Mouse (Mus musculus) forebrain, embryonic 11.5 days (tissue): ENCODE data around the gene Ciapin1. TPM values are rescaled to one million over a fixed set of nuclear protein-coding genes. Genes with fewer than 3 reads are reported as not detected.

ENCODE experiments used
- ATAC-seq: fragments of 200-750 bp; cut with Nextera tagmentation; replicated peaks from 2 replicates; pipeline ENCODE4 v1.8.0; 2017; ENCODE audit warnings: moderate TSS enrichment; ENCODE audit not compliant: low FRiP score
- DNase-seq: peaks from one replicate; pipeline ENCODE4 v3.0.0-alpha.2; 2017; ENCODE audit warnings: low spot score
- H3K27ac ChIP-seq: fragments of 300-500 bp; sonication (generic); 2 replicates; pipeline ENCODE4 v1.5.1; 2014; ENCODE audit warnings: low read depth, low read length
- H3K27me3 ChIP-seq: fragments of 300-500 bp; sonication (generic); 2 replicates; pipeline ENCODE4 v1.6.1; 2014; ENCODE audit warnings: mild to moderate bottlenecking, low read length, mixed read lengths; ENCODE audit not compliant: control insufficient read depth, insufficient read depth
- H3K36me3 ChIP-seq: fragments of 300-500 bp; sonication (generic); 2 replicates; pipeline ENCODE4 v1.6.1; 2014; ENCODE audit warnings: mild to moderate bottlenecking, low read length, moderate library complexity, mixed read lengths; ENCODE audit not compliant: control insufficient read depth, insufficient read depth
- H3K4me1 ChIP-seq: fragments of 300-500 bp; sonication (generic); replicated peaks from 2 replicates; pipeline ENCODE4 v1.6.1; 2014; ENCODE audit warnings: low read length, mixed read lengths; ENCODE audit not compliant: control insufficient read depth, insufficient read depth
- H3K4me2 ChIP-seq: fragments of 300-500 bp; sonication (generic); 2 replicates; pipeline ENCODE4 v1.6.1; 2014; ENCODE audit warnings: low read depth, mild to moderate bottlenecking, low read length, moderate library complexity, mixed read lengths; ENCODE audit not compliant: severe bottlenecking
- H3K4me3 ChIP-seq: fragments of 300-500 bp; sonication (generic); 2 replicates; pipeline ENCODE4 v1.5.1; 2014; ENCODE audit warnings: low read depth, low read length
- H3K9ac ChIP-seq: fragments of 300-500 bp; sonication (generic); 2 replicates; pipeline ENCODE4 v1.6.1; 2014; ENCODE audit warnings: low read length
- H3K9me3 ChIP-seq: fragments of 300-500 bp; sonication (generic); 2 replicates; pipeline ENCODE4 v1.6.1; 2016; ENCODE audit warnings: low read length, mixed read lengths; ENCODE audit not compliant: control insufficient read depth
- WGBS: fragments of 180-500 bp; shearing (Covaris S2); extraction: QIAGEN DNeasy Blood & Tissue Kit; methylation state at CpG from one replicate; pipeline ENCODE4 v1.1.7; 2014; 5-methylcytosine and 5-hydroxymethylcytosine counted together
- polyA plus RNA-seq: library from polyadenylated mRNA; unstranded; fragments of >200 nt; fragmentation: Nextera tagmentation; extraction: Ambion mirVana; gene quantifications from 2 replicates; pipeline ENCODE4 v1.2.1, GENCODE M21; 2014

Gene Ciapin1
- 144 and 152 TPM in 2 replicates for polyA plus RNA-seq

GRCm38 (mm10) chr8:94837662-94838574, at the start of gene Ciapin1, which contains the start of gene Coq9:
Gene Ciapin1, minus strand, starts transcription at chr8:94838358.
Gene Coq9, plus strand, starts transcription at chr8:94838321.
- Histone ChIP-seq H3K27me3 (no peaks in the 10 kb centered on the region), H3K9ac (peak within 1 kb of the TSS; percentile 90), H3K9me3 (no peaks in the 10 kb centered on the region), H3K27ac (peak within 1 kb of the TSS; percentile 71; the same call in 1 of the 2 replicates), H3K4me3 (peak within 1 kb of the TSS; percentile 94), H3K36me3 (no peaks in the 10 kb centered on the region), H3K4me1 (peaks cover 4% of the 10 kb centered on the region; the same call in 1 of the 2 replicates), H3K4me2 (peak within 1 kb of the TSS; percentile 61)
- DNase-seq (peak; percentile 98), ATAC-seq (peak; percentile 98)
- WGBS: under 1% methylated on average over 82 of the region's 82 CpGs

DNA sequence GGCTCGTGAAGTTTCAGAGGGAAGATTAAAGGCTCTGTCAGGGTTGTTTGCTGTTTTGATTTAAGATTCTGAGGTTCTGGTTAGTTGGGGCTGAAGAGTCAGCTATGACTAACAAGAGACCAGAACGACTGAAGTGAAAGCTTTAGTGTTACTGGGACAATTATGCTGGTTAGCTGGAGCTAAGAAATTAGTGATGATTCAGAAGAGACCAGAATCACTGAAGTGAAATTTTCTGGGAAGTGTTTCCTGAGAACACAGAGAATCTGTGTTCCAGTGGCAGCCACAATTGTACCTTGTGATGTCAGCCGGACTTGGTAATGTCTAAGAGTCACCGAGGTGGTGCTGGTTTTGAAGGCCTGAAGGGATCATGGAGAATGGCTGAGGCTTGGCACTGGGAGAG, 42.6 kb upstream of the Ciapin1 start:
- Histone ChIP-seq H3K27me3 (no peaks in the 10 kb centered on the region; the same call in 1 of the 2 replicates), H3K9ac (no peak overlapping the region), H3K4me3 (no peak overlapping the region), H3K9me3 (no peaks in the 10 kb centered on the region), H3K27ac (no peak overlapping the region), H3K4me1 (no peaks in the 10 kb centered on the region; the same call in 1 of the 2 replicates), H3K36me3 (no peaks in the 10 kb centered on the region), H3K4me2 (no peak overlapping the region)
- ATAC-seq: no peak
- 73% methylated on average over 4 of the region's 4 CpGs for WGBS
- no peak for DNase-seq

- H3K4me2 ChIP-seq: no peak overlapping the region
- H3K4me3 ChIP-seq: no peak overlapping the region
- H3K9me3 ChIP-seq: no peaks in the 10 kb centered on the region
- no peaks in the 10 kb centered on the region for H3K36me3 ChIP-seq
- no peak overlapping the region for H3K27ac ChIP-seq
- DNase-seq: no peak
- H3K4me1 ChIP-seq: peaks cover 9% of the 10 kb centered on the region; the same call in 1 of the 2 replicates
- WGBS: 53% methylated on average over 3 of the region's 3 CpGs
- H3K9ac ChIP-seq: no peak overlapping the region
- peaks cover 15% of the 10 kb centered on the region for H3K27me3 ChIP-seq
- no peak for ATAC-seq
Measured at GRCm38 (mm10) chr8:94876820-94877219, 38.7 kb upstream of the Ciapin1 start.

DNA sequence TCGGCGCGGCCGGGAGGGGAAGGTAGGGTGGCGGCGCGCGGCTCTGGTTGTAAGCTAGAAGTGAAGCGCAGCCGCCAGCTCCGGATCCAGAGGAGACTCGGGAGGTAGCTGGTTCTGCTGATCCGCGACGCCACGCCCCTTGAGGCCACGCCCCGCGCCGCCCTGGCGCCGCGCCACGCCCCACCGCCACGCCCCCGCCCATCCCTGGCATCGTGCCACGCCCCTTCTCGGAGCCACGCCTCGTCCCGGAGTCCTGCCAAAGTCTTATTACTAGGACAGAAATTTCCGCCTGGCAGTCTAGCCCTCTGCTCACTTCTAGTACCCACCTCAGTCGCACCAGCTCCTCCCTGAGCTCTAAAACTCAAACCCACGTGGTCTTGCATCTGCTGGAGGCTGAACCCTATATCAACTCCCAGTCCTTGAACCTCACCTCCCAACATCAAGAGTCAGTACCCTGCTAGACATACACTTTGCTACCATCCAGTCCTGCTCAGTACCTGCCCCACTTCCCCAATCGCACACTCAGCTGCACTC, 38.1 kb upstream of the Ciapin1 start, which contains the start of gene Dok4:
Gene Dok4 (minus strand): TSS at position 134 of the 534 bp plus-strand sequence.
- peak within 1 kb of the TSS; percentile 57 for H3K4me3 ChIP-seq
- 1% methylated on average over 34 of the region's 37 CpGs for WGBS
- DNase-seq (peak; percentile 96), ATAC-seq (peak; percentile 66)
- no peaks in the 10 kb centered on the region for H3K9me3 ChIP-seq
- H3K4me2 ChIP-seq: peak within 1 kb of the TSS; percentile 98
- no peaks in the 10 kb centered on the region for H3K36me3 ChIP-seq
- H3K27me3 ChIP-seq: peaks cover 15% of the 10 kb centered on the region
- no peak within 1 kb of the TSS for H3K27ac ChIP-seq
- peaks cover 11% of the 10 kb centered on the region; the same call in 1 of the 2 replicates for H3K4me1 ChIP-seq
- H3K9ac ChIP-seq: peak within 1 kb of the TSS; percentile 51

DNA sequence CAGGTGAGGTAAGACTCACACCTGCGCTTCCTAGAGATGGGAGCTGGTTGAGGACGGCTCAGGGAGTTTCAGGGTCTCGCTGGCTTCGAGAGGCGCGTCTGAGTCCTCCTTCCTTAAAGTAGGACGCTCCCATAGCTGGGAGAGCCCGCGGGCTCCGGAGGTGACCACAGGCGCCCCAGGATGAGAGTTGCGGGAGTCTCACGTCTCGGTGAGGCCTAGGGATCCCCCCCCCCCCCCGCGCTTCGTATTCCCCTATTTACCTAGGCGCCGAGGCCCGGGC, 37.7 kb upstream of the Ciapin1 start:
- H3K9ac ChIP-seq: peak overlapping the region; percentile 51
- H3K4me3 ChIP-seq: peak overlapping the region; percentile 57
- ATAC-seq (no peak), DNase-seq (no peak)
- H3K9me3 ChIP-seq: no peaks in the 10 kb centered on the region
- H3K4me1 ChIP-seq: peaks cover 13% of the 10 kb centered on the region; the same call in 1 of the 2 replicates
- H3K27me3 ChIP-seq: peaks cover 15% of the 10 kb centered on the region
- peak overlapping the region; percentile 98 for H3K4me2 ChIP-seq
- no peaks in the 10 kb centered on the region for H3K36me3 ChIP-seq
- H3K27ac ChIP-seq: no peak overlapping the region
- under 1% methylated on average over 16 of the region's 20 CpGs for WGBS

- 17% methylated on average over 17 of the region's 17 CpGs for WGBS
- Histone ChIP-seq H3K27ac (no peak overlapping the region), H3K27me3 (peaks cover 15% of the 10 kb centered on the region), H3K9me3 (no peaks in the 10 kb centered on the region), H3K36me3 (no peaks in the 10 kb centered on the region), H3K4me3 (peak overlapping the region; percentile 57), H3K4me2 (peak overlapping the region; percentile 98), H3K4me1 (peaks cover 18% of the 10 kb centered on the region; the same call in 1 of the 2 replicates), H3K9ac (peak overlapping the region; percentile 51)
- peak; percentile 62 for DNase-seq
- no peak for ATAC-seq
Measured at GRCm38 (mm10) chr8:94875096-94875870, 37.1 kb upstream of the Ciapin1 start.

GRCm38 (mm10) chr8:94874358-94874757, 36.2 kb upstream of the Ciapin1 start:
- WGBS: 15% methylated on average over 6 of the region's 6 CpGs
- peaks cover 15% of the 10 kb centered on the region for H3K27me3 ChIP-seq
- peak overlapping the region; percentile 98; the same call in 1 of the 2 replicates for H3K4me2 ChIP-seq

DNA sequence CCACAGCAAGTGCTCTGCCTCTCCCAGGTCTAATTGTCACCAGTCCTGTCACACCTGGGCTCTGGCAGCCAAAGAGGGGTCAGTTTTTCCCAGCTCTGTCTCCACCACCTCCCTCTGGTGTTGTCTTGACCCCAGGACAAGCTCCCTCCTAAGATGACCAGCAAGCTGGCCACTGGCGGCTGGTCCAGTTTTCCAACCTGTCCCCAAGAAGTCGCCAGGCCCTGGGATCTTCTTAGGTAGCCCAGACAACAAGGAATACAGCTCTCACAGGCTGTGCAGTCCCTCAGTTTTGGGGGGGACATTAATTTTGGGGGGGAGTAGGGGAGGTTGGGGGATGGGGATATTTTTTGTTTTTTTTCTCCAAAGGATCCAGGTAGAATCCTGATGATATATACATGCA, 34.4 kb upstream of the Ciapin1 start:
- WGBS: 71% methylated on average over 2 of the region's 2 CpGs
- Histone ChIP-seq H3K4me3 (no peak overlapping the region), H3K9ac (no peak overlapping the region), H3K4me2 (no peak overlapping the region), H3K27me3 (peaks cover 15% of the 10 kb centered on the region), H3K9me3 (no peaks in the 10 kb centered on the region), H3K27ac (no peak overlapping the region), H3K4me1 (peaks cover 22% of the 10 kb centered on the region; the same call in 1 of the 2 replicates), H3K36me3 (no peaks in the 10 kb centered on the region)
- DNase-seq (no peak), ATAC-seq (no peak)

More at GRCm38 (mm10) chr8:94874358-94874757, 36.2 kb upstream of the Ciapin1 start:
- Histone ChIP-seq H3K4me1 (peaks cover 18% of the 10 kb centered on the region; the same call in 1 of the 2 replicates), H3K36me3 (no peaks in the 10 kb centered on the region), H3K9ac (no peak overlapping the region), H3K9me3 (no peaks in the 10 kb centered on the region), H3K4me3 (no peak overlapping the region), H3K27ac (no peak overlapping the region)
- no peak for ATAC-seq
- peak; percentile 82 for DNase-seq
